Comparison of ENCODE assay signal across 29 mouse cellular contexts in genomic region chr14:27818986-27819385, GRCm38 (mm10).
A peak's percentile ranks its signal among the peaks of the same experiment; 100 is the strongest.
DNase-seq lines count a peak whose midpoint lies in the region; ATAC-seq and TF ChIP-seq lines count a peak whose summit lies in the region.
"Had no signal": no experiment of that assay in that cellular context is flagged by ENCODE, and none has a peak within 500 bp of the region (broad histone marks: within the 10 kb centered on the region; RNA-seq: fewer than 3 reads in every experiment).

No protein-coding gene starts in this region.

- no peak overlapping the region for H3K27ac ChIP-seq in intestine, embryonic 14.5 days (ENCODE audit: low read depth)
- no peak overlapping the region for H3K27ac ChIP-seq in intestine, embryonic 16.5 days (ENCODE audit: low read length)
- H3K27ac ChIP-seq in left cerebral cortex, adult 2 months, result peak overlapping the region; percentile 61
- H3K27ac ChIP-seq in neural tube, embryonic 15.5 days (replicated peaks), result no peak overlapping the region
- H3K27ac ChIP-seq: embryonic facial prominence, embryonic 13.5 days; embryonic facial prominence, embryonic 15.5 days; forebrain, embryonic 10.5 days; forebrain, embryonic 12.5 days had no signal

- H3K4me3 ChIP-seq in intestine, embryonic 14.5 days (ENCODE audit: low read depth, low read length), result no peak overlapping the region
- no peak overlapping the region for H3K4me3 ChIP-seq in intestine, embryonic 16.5 days (ENCODE audit: low read length)
- no peak overlapping the region for H3K4me3 ChIP-seq in left cerebral cortex, adult 2 months
- no peak overlapping the region for H3K4me3 ChIP-seq in neural tube, embryonic 15.5 days (replicated peaks)
- H3K4me3 ChIP-seq: embryonic facial prominence, embryonic 13.5 days; embryonic facial prominence, embryonic 15.5 days; erythroblast, embryonic 14.5 days; forebrain, embryonic 10.5 days; forebrain, embryonic 12.5 days had no signal

- no peak overlapping the region for H3K9ac ChIP-seq in intestine, embryonic 14.5 days (ENCODE audit: low read length)
- no peak overlapping the region for H3K9ac ChIP-seq in intestine, embryonic 16.5 days (ENCODE audit: low read depth, low read length)
- no peak overlapping the region for H3K9ac ChIP-seq in neural tube, embryonic 15.5 days (replicated peaks)
- H3K9ac ChIP-seq: embryonic facial prominence, embryonic 13.5 days; embryonic facial prominence, embryonic 15.5 days; forebrain, embryonic 12.5 days had no signal

- H3K27me3 ChIP-seq in intestine, embryonic 14.5 days (replicated peaks; ENCODE audit: control insufficient read depth, insufficient read depth, low read length), result no peaks in the 10 kb centered on the region
- H3K27me3 ChIP-seq in intestine, embryonic 16.5 days (replicated peaks; ENCODE audit: control insufficient read depth, insufficient read depth, low read length), result no peaks in the 10 kb centered on the region
- no peaks in the 10 kb centered on the region for H3K27me3 ChIP-seq in neural tube, embryonic 15.5 days (replicated peaks)
- H3K27me3 ChIP-seq: CH12.LX; embryonic facial prominence, embryonic 13.5 days; embryonic facial prominence, embryonic 15.5 days; forebrain, embryonic 12.5 days; Patski had no signal

- no peaks in the 10 kb centered on the region for H3K4me1 ChIP-seq in intestine, embryonic 14.5 days (replicated peaks; ENCODE audit: control insufficient read depth, insufficient read depth, low read length)
- peaks cover 8% of the 10 kb centered on the region; the same call in 1 of the 2 replicates for H3K4me1 ChIP-seq in intestine, embryonic 16.5 days (ENCODE audit: control insufficient read depth, insufficient read depth, low read length)
- peaks cover 5% of the 10 kb centered on the region; the same call in 1 of the 2 replicates for H3K4me1 ChIP-seq in neural tube, embryonic 15.5 days
- H3K4me1 ChIP-seq: forebrain, embryonic 12.5 days had no signal

- H3K36me3 ChIP-seq in intestine, embryonic 14.5 days (ENCODE audit: control insufficient read depth, insufficient read depth, low read length), result no peaks in the 10 kb centered on the region
- no peaks in the 10 kb centered on the region for H3K36me3 ChIP-seq in intestine, embryonic 16.5 days (ENCODE audit: control insufficient read depth, insufficient read depth, low read length)
- no peaks in the 10 kb centered on the region for H3K36me3 ChIP-seq in neural tube, embryonic 15.5 days
- H3K36me3 ChIP-seq: embryonic facial prominence, embryonic 13.5 days; embryonic facial prominence, embryonic 15.5 days; forebrain, embryonic 10.5 days; forebrain, embryonic 12.5 days; G1E had no signal

- no peak overlapping the region for H3K4me2 ChIP-seq in intestine, embryonic 14.5 days (ENCODE audit: low read length)
- no peak overlapping the region for H3K4me2 ChIP-seq in intestine, embryonic 16.5 days (ENCODE audit: low read depth, low read length)
- no peak overlapping the region for H3K4me2 ChIP-seq in neural tube, embryonic 15.5 days
- H3K4me2 ChIP-seq: embryonic facial prominence, embryonic 13.5 days; embryonic facial prominence, embryonic 15.5 days; forebrain, embryonic 12.5 days had no signal

- WGBS in intestine, embryonic 14.5 days, result 91% methylated on average over 5 of the region's 5 CpGs
- 90% methylated on average over 5 of the region's 5 CpGs for WGBS in intestine, embryonic 16.5 days
- WGBS in neural tube, embryonic 15.5 days, result 92% methylated on average over 5 of the region's 5 CpGs

- TF ChIP-seq CTCF in left cerebral cortex, adult 2 months (IDR thresholded peaks at IDR 0.05), result no peak

- H3K9me3 ChIP-seq in intestine, embryonic 14.5 days (ENCODE audit: control insufficient read depth, low read length), result no peaks in the 10 kb centered on the region
- H3K9me3 ChIP-seq in intestine, embryonic 16.5 days (ENCODE audit: control insufficient read depth, low read length), result no peaks in the 10 kb centered on the region
- H3K9me3 ChIP-seq in neural tube, embryonic 15.5 days (replicated peaks), result no peaks in the 10 kb centered on the region
- H3K9me3 ChIP-seq: embryonic facial prominence, embryonic 13.5 days; embryonic facial prominence, embryonic 15.5 days; forebrain, embryonic 10.5 days; forebrain, embryonic 12.5 days had no signal

- ATAC-seq in frontal cortex, adult (ENCODE audit: low TSS enrichment), result peak; percentile 25; the same call in 1 of the 2 replicates
- no peak for ATAC-seq in intestine, embryonic 14.5 days (replicated peaks; ENCODE audit: low FRiP score, low TSS enrichment, low read depth)
- no peak for ATAC-seq in intestine, embryonic 16.5 days
- no peak for ATAC-seq in neural tube, embryonic 15.5 days (ENCODE audit: low FRiP score)
- ATAC-seq: activated CD4-positive, CD25-positive, alpha-beta regulatory T cell, adult 4 months; CD4-positive, CD25-positive, alpha-beta regulatory T cell, adult 4 months; forebrain, embryonic 14.5 days; Patski had no signal

- DNase-seq in frontal cortex, postnatal 10 days (ENCODE audit: low spot score in 2 of 2), result no peak
- peak; percentile 35 for DNase-seq in intestine, embryonic 14.5 days (ENCODE audit: low spot score)
- DNase-seq in left cerebral cortex, adult 2 months (ENCODE audit: extremely low spot score in 1 of 2, low spot score in 2 of 2), result no peak
- no peak for DNase-seq in left cerebral cortex, adult 18-20 months (ENCODE audit: low spot score in 2 of 2)
- DNase-seq: adrenal gland, adult 8-10 months; adrenal gland, postnatal 14 days; adrenal gland, postnatal 36 days; B cell, adult 2 months; cerebellum, adult 11 months; cerebellum, adult 18-20 months; cerebellum, adult 8-10 months; cerebellum, adult 9-11 months; cerebellum, postnatal 14 days; cerebellum, postnatal 36 days; embryo, embryonic 11 days had no signal

- intact Hi-C loops in left cerebral cortex, adult 2 months (cut with DNase I), result loop anchor here (5.0 kb wide), 2 partner anchors 43 to 63 kb away; no protein-coding TSS in a partner anchor
